Mouse (Mus musculus): Measurements from ENCODE around the gene Dpysl5.
"Not testable (repeated sequence)": the region's sequence is repeated elsewhere in the genome, so short reads cannot be mapped to it uniquely, and the experiment has no call there.

Dpysl5 gene

DNA sequence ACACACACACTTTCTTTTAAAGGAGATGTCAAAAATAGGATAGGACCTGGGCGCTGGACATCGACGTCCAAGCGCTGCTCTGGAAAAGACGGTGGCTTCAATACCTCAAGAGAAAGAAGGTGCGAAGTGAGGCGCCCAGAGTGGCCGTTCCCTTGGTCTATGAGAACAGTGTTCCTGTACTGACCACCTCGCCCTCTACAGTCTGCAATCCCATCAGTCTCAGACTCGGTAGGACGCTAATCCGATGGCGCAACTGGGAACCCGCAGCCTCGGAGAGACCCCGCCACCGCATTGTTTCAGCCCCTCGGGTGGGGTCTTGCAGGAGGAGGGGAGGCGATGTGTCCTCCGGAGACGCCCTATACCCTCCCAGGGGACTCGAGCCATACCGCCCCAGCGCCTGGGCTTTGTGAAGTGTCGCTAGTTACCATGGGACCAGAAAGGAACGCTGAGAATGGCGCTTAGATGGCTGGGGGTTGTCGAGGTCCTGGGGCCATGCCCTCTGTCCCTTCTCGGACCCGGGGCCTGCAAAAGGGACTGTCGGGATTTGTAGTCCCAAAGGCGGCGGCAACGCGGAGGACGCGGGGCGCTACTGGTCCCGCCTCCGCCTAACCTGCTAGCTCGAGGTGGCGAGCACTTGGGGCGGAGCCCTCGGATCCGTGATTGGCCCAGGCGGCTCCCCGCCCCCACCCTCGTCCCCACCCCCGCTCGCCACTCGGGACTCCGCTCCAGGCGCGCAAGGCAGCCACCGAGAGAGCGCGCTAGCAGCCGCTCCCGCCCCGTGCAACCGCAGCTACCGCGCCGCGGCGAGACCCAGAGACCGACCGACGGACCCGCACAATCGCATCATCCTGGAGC is at the start of gene Dpysl5:
Gene Dpysl5 (plus strand): TSS at position 418 of the 855 bp plus-strand sequence.
- DNase-seq, result peak; percentile 96

DNA sequence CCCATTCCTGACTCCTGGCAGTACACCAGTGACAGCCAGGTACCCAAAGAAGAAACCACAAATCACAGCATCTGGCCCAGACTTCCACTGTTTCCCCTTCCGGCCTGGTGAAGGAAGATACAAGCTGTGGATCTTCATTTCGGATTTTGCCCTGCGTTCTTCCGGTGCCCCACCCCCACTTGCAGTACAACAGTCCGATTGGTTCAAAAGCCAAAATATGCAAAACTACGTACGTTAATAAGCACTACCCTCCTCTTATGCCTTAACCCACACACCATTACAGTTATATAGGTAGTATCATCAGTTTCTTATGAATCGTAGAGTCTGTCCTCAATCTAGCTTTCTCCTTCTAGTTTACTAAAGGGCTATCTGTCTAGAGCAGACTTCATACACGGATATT is 46.0 kb upstream of the Dpysl5 start:
- no peak for DNase-seq

- DNase-seq, result no peak
These were observed 45.4 kb upstream of the Dpysl5 start for GRCm38 (mm10) chr5:30665968-30666367.

GRCm38 (mm10) chr5:30666391-30667195 is 44.8 kb upstream of the Dpysl5 start, which contains the start of gene Cenpa:
Gene Cenpa (plus strand): TSS chr5:30666777.
- DNase-seq, result peak; percentile 93

GRCm38 (mm10) chr5:30667215-30667614 is 44.1 kb upstream of the Dpysl5 start:
- DNase-seq, result no peak

GRCm38 (mm10) chr5:30667686-30668085 is 43.7 kb upstream of the Dpysl5 start:
- DNase-seq, result no peak

DNA sequence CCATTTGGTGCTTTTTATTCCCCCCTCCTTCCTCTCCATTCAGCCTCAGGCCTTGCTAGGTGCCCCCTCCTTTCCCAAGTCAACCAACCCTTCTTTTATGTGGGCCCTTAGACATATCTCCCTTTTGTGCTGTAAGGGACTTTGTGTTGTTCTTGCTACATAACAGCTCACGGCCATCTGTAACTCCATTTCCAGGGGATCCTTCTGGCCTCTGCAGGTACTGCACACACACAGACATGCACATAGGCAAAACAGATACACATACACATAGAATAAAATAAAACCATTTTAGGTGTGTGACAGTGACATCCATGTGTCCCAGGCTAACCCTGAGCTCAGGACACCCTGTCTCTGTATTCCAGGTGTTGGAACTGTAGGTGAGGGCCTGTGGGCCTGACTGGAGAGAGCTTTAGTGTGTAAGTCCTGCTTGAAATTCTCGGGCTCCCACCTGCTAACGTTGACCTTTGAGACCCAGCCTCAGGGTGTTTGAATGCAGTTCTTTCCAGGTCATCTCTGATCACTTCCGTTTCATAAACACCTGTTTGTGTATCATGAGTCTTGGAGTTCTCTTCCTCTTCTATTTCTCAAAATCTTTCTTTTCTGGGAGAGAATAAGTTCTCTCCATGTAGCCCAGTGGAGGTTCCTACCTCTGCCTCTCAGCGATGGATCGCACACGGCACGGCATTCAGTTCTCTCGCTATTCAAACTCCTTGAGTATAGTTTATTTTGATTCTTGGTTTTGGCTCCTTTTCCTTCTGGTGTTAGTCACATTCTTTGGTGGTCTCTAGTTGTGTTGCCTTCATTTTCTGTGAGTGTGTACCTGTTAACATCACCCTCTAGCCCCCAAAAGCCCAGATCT is 42.5 kb upstream of the Dpysl5 start:
- no peak for DNase-seq

GRCm38 (mm10) chr5:30669496-30669830 is 41.9 kb upstream of the Dpysl5 start:
- no peak for DNase-seq

DNA sequence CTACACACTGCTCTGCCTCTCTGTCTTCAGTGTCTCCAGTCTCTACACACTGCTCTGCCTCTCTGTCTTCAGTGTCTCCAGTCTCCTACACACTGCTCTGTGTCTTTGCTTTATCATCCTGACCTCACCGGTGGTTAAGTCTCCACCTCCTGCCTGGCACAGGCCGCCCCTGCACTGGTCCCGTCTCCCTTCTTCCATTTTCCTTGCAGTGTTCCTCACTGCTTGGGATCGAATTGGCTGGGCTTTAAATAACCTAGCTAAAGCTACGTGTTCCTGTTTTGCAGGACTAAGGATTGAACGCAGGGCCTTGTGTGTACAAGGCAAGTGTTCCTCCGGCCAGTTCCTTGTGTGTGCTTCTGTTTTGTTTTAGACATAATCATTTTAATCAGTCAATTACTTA is 41.3 kb upstream of the Dpysl5 start:
- no peak for DNase-seq

DNA sequence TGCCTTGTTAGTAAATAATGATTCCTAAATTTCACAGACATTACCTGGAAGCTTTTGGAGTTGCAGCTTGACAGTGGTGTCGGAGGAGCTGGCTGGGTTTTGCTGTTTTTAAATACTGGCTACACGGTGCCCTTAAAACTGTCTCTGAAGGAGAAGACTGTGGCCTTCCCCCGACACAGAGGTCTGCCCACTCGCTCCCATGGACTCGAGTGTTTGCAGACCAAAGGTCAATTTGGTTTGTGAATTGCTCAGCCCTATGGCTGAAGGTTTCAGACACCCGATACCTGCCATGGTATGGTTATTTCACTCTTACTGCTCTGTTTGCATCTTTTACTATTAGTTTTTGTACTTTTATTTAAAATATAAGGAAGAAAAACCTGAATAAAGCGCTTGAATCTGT is 37.4 kb upstream of the Dpysl5 start:
- DNase-seq, result no peak

DNA sequence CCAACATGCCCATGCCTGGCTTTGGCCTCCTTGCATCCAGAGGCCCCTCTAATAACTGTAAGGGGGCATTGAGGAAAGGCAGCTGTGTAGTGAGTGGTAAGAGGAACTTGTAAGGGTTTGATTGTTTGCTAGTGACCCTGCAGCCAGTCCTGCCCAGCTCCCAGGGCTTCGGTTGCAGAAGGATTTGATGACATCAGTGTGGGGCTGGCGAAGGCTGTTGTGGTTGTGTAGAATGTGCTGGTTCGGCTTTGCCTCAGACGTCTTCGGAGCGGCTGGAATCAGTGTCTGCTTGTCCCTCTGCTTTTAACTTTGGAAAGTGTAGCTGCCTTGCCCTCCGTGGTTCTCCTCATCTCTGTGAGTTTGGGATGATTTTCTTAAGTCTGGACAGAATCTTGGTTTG is 34.6 kb upstream of the Dpysl5 start:
- no peak for DNase-seq

DNA sequence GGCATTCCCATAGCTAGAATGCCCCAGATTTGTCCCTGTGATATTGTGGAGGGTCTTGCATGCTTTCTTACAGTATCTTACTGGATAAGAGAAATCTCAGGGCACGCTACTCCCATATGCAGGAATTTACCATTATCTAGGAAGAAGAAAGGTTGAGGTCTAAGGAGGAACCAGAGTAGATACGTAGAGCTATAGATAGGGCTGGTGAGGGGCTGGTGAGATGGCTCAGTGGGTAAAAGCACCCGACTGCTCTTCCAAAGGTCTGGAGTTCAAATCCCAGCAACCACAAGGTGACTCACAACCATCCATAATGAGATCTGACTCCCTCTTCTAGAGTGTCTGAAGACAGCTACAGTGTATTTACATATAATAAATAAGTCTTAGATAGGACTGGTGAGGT is 33.3 kb upstream of the Dpysl5 start:
- not testable (repeated sequence) for DNase-seq

- no peak for DNase-seq
These were observed 32.6 kb upstream of the Dpysl5 start for GRCm38 (mm10) chr5:30678722-30679296.

- DNase-seq, result no peak
These were observed 31.8 kb upstream of the Dpysl5 start for GRCm38 (mm10) chr5:30679593-30679992.

DNA sequence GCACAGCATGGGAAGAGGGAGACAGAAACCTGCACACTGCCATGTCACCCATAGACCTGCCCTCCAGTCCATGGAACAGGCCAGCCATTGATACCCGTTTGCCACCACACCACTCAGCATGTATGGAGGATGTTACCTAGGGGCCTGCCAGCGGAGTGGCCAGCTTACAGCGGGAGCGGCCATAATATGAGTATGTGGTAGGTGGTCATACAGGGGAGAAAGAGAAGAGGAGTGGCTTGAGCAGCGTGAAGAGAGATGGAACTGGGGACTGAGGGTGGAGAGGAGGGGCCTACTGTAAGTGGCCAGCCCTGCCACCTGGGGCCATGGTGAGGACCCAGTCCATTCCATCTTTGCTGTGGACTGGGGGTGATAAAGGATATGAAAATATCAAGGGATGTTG is 29.4 kb upstream of the Dpysl5 start:
- no peak for DNase-seq

DNA sequence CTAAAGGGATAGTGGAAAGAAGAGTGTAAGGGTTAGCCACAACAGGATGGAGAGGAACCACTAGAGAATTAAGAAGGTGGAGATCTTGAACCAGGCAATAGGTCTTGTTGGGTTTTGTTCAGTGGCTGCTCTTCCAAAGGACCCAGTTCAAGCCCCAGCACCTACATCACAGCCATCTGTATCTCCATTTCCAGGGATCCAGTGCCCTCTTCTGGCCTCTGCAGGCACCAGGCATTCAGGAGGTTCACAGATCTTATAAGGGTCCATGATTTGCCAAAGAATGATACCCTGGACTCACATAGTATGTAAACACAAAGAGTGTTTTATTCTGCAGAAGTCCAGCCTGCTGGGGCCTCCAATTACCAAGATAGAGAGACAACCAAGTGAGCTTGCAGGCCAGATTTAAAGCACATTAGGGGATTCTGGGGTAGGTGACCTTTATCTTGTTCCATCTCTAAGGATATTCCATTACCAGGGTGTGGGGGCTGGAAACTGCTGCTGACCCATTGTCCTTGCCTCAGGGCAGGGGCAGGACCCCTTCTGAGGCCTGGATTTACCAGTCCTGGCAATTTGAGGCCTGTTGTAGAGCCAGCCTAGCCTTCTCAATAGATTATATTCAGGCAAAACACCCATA is 28.3 kb upstream of the Dpysl5 start:
- no peak for DNase-seq

DNA sequence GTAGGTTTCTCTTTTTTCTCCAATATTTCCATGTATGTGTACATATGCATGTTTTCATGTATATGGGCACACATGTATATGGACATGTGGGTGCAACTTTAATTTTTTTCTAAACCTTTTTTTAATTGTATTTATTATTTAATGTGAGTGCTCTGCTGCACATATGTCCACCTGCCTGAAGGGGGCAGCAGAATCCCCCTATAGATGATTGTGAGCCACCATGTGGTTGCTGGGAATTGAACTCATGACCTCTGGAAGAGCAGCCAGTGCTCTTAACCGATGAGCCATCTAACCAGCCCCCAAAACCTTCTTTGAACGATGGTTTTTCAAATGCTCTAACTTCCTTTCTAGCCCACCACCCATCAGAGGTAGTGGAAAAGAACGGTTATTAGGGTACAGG is 27.4 kb upstream of the Dpysl5 start:
- DNase-seq, result no peak

DNA sequence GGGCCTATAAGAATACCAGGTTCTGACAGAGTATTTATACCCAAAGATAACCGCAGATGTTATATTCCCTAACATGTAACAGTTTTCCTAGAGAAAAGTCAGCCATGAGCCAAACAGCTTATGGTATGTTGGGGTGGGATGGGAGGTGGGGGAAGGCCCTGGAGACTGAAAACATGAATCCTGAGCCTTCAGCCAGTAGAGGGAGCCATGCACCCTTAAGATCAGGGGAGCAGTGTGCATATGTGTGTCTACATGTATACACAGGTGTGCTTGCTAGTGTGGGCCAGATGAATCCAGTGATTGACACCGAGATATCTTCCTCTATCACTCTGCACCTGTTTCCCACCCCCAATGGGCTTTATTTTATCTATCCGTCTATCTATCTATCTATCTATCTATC is 24.6 kb upstream of the Dpysl5 start:
- no peak for DNase-seq

DNA sequence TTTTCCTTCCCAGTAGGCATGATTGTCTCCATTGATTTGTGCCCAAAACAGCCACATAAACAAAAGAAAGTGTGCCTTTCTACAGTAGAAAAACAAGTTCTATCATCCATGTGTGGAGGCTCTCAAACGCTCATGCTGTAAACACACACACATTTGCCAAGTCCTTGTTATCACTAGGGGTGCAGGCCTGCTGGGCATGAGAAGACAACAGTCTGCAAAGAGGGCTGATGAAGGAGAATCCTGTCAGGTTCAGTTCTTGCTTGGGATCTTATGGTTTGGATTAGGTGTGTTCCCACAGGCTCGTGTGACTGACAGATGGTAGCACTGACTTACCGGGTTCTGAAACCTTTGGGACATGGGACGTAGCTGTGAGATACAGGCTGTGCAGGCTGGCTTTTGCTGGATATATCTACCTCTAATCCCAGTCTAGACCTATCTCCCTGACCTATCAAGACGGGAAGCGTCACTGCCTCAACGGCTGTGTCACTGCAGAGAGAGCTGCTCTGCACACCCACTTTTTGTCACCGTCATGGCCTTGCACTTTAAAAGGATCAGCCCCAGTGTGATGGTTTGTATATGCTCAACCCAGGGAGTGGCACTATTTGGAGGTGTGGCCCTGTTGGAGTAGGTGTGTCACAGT is 10.9 kb upstream of the Dpysl5 start:
- no peak for DNase-seq

DNA sequence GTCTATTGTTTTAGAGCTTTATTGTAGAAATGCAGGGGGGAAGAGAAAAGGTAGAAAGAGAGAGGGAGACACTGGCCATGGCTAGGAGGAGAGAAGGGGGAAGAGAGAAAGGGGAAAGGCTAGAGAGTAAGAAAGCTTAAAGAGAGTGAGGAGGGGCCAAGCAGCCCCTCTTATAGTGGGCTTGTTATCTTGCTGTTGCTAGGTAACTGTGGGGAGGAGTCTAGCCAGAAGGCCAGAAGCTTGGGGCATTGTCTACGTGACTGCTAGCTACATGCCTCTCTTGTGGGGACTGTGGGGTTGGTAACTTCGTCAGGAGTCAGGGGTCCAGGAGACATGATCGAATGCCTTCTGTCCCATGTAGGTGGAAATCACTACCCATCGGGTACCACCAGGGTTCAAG is 10.0 kb upstream of the Dpysl5 start:
- not testable (repeated sequence) for DNase-seq

GRCm38 (mm10) chr5:30701866-30702265 is 9.5 kb upstream of the Dpysl5 start:
- no peak for DNase-seq

Data from cerebellum, adult 9-11 months (tissue).